Mouse (Mus musculus): Measurements from ENCODE around the gene Sema4b.
A peak's percentile ranks its signal among the peaks of the same experiment; 100 is the strongest.

The Sema4b gene

GRCm38 (mm10) chr7:80216566-80216965 is 29.9 kb downstream of the Sema4b start:
- no peak for DNase-seq (ENCODE audit: low spot score in 2 of 2)

GRCm38 (mm10) chr7:80218666-80219065 is 32.0 kb downstream of the Sema4b start:
- no peak for DNase-seq (ENCODE audit: low spot score in 2 of 2)

- DNase-seq (ENCODE audit: low spot score in 2 of 2): no peak
Observed at GRCm38 (mm10) chr7:80220237-80220797, 33.7 kb downstream of the Sema4b start.

GRCm38 (mm10) chr7:80221179-80221750 is 34.6 kb downstream of the Sema4b start:
- DNase-seq (ENCODE audit: low spot score in 2 of 2): no peak

GRCm38 (mm10) chr7:80227065-80227464 is 40.4 kb downstream of the Sema4b start:
- DNase-seq (ENCODE audit: low spot score in 2 of 2): no peak

- no peak for DNase-seq (ENCODE audit: low spot score in 2 of 2)
Observed at GRCm38 (mm10) chr7:80230196-80230595, 43.6 kb downstream of the Sema4b start.

- DNase-seq (ENCODE audit: low spot score in 2 of 2): no peak
Observed at GRCm38 (mm10) chr7:80231971-80232488, 45.4 kb downstream of the Sema4b start.

- peak; percentile 95 to 97 for DNase-seq (ENCODE audit: low spot score in 2 of 2)
Observed at GRCm38 (mm10) chr7:80232489-80233029, 45.9 kb downstream of the Sema4b start, which contains the start of the genes Cib1 and Gdpgp1. Gene Cib1, minus strand, starts transcription at chr7:80232813. Gene Gdpgp1, plus strand, starts transcription at chr7:80232865.

- no peak for DNase-seq (ENCODE audit: low spot score in 2 of 2)
Observed at GRCm38 (mm10) chr7:80233799-80234198, 47.2 kb downstream of the Sema4b start.

GRCm38 (mm10) chr7:80238542-80238941 is 51.9 kb downstream of the Sema4b start:
- no peak for DNase-seq (ENCODE audit: low spot score in 2 of 2)

- DNase-seq (ENCODE audit: low spot score in 2 of 2): no peak
Observed at GRCm38 (mm10) chr7:80241661-80242060, 55.0 kb downstream of the Sema4b start.

GRCm38 (mm10) chr7:80244851-80245250 is 58.2 kb downstream of the Sema4b start:
- no peak for DNase-seq (ENCODE audit: low spot score in 2 of 2)

GRCm38 (mm10) chr7:80246148-80246721 is 59.6 kb downstream of the Sema4b start, which contains the start of gene Ttll13:
Gene Ttll13, plus strand, starts transcription at chr7:80246376.
- DNase-seq (ENCODE audit: low spot score in 2 of 2): peak; percentile 93 to 95

- DNase-seq (ENCODE audit: low spot score in 2 of 2): no peak
Observed at GRCm38 (mm10) chr7:80246859-80247258, 60.2 kb downstream of the Sema4b start.

GRCm38 (mm10) chr7:80252437-80252836 is 65.8 kb downstream of the Sema4b start:
- no peak for DNase-seq (ENCODE audit: low spot score in 2 of 2)

GRCm38 (mm10) chr7:80252886-80253285 is 66.2 kb downstream of the Sema4b start:
- DNase-seq (ENCODE audit: low spot score in 2 of 2): no peak

- no peak for DNase-seq (ENCODE audit: low spot score in 2 of 2)
Observed at GRCm38 (mm10) chr7:80255981-80256380, 69.3 kb downstream of the Sema4b start.

- no peak for DNase-seq (ENCODE audit: low spot score in 2 of 2)
Observed at GRCm38 (mm10) chr7:80257706-80258105, 71.1 kb downstream of the Sema4b start.

- DNase-seq (ENCODE audit: low spot score in 2 of 2): peak; percentile 73 to 78
Observed at GRCm38 (mm10) chr7:80260625-80261371, 74.2 kb downstream of the Sema4b start, which contains the start of gene Ngrn. Gene Ngrn, plus strand, starts transcription at chr7:80261215.

- peak; percentile 44 to 59 for DNase-seq (ENCODE audit: low spot score in 2 of 2)
Observed at GRCm38 (mm10) chr7:80261372-80261990, 74.8 kb downstream of the Sema4b start.

GRCm38 (mm10) chr7:80264606-80265005 is 78.0 kb downstream of the Sema4b start:
- no peak for DNase-seq (ENCODE audit: low spot score in 2 of 2)

All from natural killer cell, adult 2 months (primary cell).